Mouse (Mus musculus) subcutaneous adipose tissue, adult 2 months (tissue): Measurements from ENCODE around the gene Casc4. TPM values are rescaled to one million over a fixed set of nuclear protein-coding genes. Genes with fewer than 3 reads are reported as not detected.

Experiments used
- polyA plus RNA-seq: library from polyadenylated mRNA; depleted of rRNA; stranded (reverse); fragments of >200 nt; gene quantifications from 2 replicates; pipeline ENCODE4 v1.2.3, GENCODE M21; 2012; ENCODE audit warnings: low replicate concordance; rRNA removed

Casc4 gene
- polyA plus RNA-seq: 1.1 and 15.9 TPM in 2 replicates

DNA sequence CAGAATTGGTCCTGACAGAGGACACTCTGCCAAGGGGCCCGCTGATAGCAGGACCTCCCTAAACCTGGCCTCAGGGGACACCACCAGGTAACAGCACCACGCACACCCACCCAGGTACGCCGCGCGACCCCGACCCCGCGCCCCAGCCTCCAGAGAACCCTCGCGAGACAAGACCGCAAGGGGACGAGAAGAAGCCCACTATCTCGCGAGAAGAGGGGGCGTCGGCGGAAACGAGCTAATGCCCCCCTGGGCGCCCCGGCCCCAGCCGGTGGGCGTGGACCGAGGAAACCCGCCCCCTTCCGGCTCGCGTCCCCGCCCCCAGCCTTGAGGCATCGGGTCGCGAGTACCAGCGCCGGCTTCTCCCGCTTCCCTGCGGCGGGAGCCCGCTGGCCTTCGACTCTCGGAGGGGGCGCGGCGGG is at the start of gene Casc4:
TSS of gene Casc4 (plus strand) at position 339 of the 419 bp plus-strand sequence.

DNA sequence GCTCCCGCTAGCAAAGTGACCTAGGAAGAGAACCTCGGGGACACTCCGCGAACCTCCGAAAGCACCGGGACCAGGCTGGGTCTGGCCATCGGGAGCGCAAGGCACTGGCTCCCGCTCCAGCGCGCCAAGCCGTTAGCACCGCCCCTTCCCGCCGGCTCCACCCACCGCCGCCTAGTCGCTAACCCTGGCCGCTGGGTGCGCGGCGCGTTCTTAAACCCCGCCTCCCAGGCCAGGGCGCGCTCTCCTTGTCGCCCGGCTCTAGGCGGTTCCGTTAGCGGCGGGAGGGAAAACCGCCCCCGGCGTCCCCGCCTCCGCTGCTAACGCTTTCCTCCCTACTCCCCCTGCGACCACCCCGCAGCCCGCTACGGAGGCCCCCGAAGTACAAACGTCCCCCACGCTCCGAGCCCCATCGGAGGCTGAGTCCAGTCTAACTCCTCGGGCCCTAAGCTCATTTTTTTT is 89.0 kb downstream of the Casc4 start, which contains the start of the genes Ctdspl2 and Mageb3:
TSS of gene Ctdspl2 (plus strand) at position 237 of the 459 bp plus-strand sequence.
TSS of gene Mageb3 (minus strand) at position 328 of the 459 bp plus-strand sequence.

Other genes starting within 250 kb of the Casc4 start
- gene Frmd5, start 59.9 kb upstream of the Casc4 start, polyA plus RNA-seq: 0.59 and 1.5 TPM in 2 replicates
- 4.9 and 9.0 TPM in 2 replicates for gene Ctdspl2, start 89.0 kb downstream of the Casc4 start, polyA plus RNA-seq
- 0.06 TPM in 1 of 2 replicates, not detected in the other for gene Mageb3, start 89.1 kb downstream of the Casc4 start, polyA plus RNA-seq
- gene Eif3j1, start 161.6 kb downstream of the Casc4 start, polyA plus RNA-seq: 4.0 and 6.2 TPM in 2 replicates